Mouse (Mus musculus) Muller cell, postnatal 12 days (primary cell): ENCODE measurements at regions not wholly inside any gene's neighbourhood (a gene's known extent, or its start where the extent isn't known, plus 50 kb on each side); places are given as distances from the start of the nearest gene placed in this dataset.

ENCODE experiments used
- DNase-seq: peaks from one replicate; pipeline ENCODE4 v3.0.0-alpha.2; 2015; ENCODE audit errors: inconsistent ontology term

DNA sequence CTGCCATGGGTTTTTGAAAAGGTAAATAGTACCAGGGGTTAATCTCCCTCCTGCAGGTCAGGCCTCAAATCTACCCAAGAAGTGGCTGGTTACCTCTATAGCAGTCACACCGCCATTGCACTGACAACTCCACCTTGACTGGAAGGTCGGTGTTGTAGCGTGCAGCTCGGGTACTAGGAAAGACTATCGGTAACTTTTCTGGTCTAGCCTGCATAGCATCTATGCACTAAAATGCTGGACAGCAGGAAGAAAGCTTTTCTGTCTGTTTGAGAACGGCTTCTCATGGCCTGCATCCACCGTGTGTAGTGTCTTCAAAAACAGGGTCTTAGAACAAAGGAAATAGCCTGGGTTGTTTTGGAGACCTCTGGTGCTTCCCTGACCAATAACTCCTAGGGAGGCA is 88.8 kb downstream of the Bms1 start:
- no peak for DNase-seq

DNA sequence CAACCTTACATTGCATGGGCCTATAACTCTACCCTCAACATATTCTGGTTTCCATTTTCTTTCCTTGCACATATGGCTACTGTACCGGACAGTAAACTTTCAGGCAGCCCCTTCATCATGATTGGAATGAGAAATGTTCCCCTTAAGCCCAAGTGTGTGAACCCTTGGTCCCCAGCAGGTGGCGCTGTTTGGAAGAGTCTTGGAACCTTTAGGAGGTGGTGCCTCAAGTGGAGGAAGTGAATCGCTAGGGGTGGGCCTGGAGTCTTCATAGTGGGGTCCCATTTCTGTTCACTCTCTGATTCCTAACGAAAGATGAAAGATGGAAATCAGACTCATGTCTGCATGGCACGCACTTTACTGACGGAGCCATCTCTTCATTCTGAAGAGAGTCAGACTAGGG is 91.8 kb downstream of the Bms1 start:
- DNase-seq = no peak

DNA sequence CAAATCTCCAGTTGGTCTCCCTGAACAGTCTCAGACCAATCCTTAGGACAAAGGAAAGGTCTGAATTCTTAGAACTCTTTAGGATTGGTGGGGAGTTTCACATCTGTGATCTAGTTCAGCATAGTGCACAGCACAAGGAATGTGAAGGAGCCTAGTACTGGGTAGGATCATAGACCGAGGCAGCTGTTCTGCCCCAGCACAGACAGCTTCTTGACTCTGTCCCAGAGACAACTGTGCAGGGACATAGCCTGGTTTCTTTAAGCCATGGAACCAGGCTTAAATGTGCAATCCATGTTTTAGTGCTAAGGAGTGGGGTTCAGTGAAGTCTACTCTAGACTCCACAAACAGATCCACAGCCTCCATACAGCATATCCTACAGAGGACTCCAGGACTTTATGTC is 93.6 kb downstream of the Bms1 start:
- no peak for DNase-seq

DNA sequence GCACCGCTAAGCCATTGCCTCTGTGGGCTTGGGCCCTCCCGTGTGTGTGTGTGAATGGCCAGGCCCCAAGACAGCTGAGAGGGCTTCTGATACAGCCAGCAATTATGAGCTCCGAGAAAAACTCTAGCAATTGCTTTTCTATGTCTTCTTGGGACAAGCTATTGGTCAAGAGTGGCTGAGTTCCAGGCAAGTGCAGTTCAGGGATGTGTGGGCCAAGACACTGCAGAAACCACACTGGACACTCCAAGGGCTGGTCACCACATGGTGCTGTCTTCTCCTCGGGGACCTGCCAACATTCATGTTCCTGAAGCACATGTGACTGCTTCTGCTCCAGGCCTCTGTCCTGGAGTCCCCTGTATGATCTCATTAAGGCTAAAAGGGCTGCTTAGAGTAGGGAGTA is 94.7 kb downstream of the Bms1 start:
- no peak for DNase-seq

DNA sequence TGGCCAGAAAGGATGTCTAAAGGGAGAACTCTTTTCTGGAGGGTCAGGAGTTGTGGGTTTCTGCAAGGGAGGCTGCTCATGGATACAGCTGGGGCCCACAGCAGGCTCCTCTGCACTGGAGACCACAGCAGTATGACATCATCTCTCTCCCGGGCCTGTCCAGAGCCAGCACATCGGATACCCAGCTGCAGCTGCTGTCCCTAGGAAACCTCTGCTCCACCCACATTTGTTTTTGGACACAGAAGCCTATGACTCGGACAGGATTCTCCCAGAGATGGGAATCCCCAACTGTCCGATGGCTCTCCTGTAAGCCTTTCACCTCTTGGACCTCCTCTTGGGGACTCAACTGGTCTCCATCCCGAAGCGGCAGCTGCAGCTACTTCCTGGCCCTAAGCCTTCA is 96.2 kb downstream of the Bms1 start:
- peak; percentile 15 for DNase-seq

DNA sequence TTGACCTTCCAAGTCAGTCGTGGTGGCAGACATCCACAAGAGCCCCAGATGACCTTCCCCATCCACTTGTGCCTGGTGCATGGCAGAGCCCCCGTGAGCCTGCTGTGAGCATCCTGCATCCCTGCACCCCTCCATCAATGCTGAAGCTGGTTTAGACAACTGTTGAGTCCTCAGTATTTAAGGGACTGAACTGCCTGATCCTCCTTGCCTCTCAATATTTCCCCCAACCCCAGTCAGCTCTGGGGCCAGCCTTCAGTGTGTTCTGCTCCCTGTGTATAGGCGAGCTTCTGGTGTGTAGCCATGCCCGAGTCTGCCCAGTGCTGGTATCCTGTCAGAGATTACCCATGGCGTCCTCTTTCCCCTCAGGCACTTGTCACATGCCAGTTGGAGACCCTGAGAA is 96.6 kb downstream of the Bms1 start:
- no peak for DNase-seq

DNA sequence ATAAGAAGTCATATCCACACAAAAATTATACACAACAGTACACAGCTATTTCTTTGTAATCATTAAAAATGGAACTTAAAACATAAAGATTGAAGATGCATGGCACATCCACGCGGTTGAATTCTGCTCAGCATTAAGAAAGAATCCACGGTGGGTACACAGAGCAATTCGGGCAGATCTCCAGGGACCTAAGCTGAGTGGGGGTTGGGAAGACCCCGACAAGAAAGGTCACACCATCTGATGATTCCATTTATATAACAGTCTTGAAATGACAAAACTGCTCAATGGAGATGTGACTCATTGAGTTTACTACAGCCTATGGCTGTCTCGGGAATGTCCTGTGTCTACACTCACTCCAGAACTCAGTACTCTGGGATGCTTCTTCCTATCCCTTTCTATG is 97.2 kb downstream of the Bms1 start:
- no peak for DNase-seq

DNA sequence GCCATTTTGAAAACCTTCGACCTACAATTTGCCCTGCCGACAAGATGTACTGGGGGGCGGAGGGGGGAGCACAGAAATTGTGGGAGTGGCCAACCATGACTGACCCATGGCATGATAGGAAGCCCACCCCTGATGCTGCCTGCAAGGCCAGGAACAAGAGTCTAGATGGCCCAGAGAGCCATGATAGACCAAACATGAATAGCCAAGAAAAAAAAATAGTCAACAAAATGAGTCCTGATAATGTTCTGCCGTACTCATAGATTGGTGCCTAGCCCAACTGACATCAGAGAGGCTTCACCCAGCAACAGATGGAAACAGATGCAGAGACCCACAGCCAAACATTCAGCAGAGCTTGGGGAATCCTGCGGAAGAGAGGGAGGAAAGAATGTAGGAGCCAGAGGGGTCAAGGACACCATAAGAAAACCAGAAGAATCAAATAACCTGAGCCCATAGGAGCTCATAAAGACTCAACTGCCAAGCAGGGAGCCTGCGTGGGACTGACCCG is 99.2 kb downstream of the Bms1 start:
- no peak for DNase-seq

DNA sequence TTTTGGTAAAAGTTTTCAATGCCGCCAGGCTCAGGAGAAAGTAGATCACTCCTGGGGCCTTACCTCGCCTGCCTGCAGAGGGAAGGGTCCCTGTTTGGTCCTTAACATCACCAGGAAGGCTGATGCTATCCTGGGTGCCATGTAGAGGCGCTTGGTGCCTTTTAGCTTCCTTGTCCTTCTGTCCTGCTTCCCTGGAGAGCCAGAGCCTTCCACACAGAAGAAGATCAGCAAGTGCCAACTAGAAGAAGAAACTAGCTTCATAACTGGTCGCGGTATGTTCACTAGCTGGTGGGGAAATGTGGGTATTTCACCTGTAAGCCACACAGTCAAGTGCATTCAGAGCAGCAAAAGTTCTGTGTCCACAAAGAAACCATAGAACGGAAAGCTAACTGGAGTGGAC is 103.4 kb downstream of the Bms1 start:
- no peak for DNase-seq

DNA sequence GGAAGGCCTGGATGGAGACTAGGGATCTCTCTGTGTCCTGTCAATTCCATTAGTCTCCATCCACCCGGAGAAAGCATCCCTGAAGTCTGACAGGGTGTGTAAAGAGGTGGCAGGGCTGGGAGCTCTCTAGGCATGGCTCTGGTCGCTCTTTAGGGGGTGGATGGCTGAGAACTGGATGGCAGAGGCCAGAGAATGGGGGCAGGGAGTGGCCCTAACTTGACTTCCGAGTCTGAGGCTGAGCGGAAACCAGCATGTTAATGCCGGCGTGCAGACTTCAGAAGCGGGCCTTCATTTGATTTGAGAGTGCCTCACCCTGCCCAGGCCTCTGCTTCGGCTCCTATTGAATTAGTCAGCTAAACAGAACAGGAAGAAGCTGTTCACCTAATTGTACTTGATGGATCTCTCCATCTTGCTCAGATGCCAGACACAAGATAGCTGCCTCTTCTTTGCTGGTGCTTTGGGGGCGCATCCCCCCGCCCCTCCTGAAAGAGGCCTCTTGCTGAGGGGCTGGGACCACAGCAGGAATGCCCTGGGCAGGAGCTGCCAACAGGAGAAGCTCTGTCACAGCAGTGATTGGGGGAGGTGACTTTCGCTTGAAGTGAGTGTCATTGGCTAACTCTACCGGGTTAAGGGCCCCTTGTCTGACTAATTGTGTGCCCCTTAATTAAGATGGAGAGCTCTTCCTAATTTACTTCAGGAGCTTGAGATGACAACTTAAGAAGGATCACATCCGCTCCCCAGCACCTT is 104.2 kb downstream of the Bms1 start:
- no peak for DNase-seq

DNA sequence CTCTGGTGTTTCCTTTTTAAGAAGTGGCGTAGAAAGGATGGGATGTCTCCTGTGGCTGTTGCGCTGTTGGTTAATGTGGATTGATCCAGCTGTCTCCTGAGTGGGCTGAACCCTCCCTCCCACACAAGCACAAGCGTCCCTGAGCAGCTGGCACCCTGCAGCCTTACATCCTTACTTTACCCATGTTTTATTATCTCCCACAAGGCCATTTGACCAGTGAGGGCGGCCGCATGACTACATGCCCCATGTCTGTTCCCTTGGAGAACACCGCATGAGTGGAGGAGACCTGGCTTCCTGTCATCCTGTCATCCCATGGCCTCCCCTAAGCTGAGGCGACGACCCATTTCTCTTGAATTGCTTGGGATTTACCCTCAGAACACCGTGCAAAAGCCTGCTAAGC is 108.2 kb downstream of the Bms1 start:
- DNase-seq = no peak

DNA sequence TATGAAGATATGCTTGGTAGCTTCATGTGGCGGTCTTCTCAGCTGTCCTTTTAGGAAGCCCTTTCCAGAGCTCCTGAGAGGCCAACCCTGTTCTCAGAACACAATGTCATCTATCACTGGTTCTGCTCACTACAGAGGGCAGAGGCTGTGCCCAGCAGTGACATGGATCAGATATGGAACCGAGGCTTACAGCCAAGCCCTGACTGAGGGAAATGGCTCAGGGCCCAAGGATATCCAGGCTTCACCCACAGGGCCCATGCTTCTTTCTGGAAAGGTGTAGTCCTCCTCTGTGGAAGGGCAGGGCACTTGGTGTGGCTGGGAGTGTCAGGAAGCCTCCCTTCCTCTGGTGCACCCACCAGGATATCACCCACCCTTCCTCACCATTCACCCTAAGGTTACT is 109.4 kb downstream of the Bms1 start:
- DNase-seq = no peak

DNA sequence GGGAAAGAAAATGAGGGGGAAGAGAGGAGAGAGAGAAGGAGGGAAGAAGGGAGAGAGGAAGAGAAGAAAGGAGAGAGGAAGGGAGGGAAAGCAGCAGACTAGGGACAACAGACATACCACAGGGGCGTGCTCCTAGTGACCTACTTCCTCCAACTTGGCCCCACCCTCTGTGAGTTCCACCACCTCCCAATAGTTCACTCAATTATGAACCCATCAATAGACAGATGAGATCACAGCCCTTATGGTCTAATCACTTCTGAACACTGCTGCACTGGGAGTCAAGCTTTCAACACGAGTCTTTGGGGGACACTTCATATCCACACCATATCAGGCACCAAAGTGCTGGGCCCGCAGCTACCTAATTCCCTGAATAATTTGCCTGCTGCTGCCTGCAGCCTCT is 110.7 kb downstream of the Bms1 start:
- DNase-seq = peak; percentile 43

DNA sequence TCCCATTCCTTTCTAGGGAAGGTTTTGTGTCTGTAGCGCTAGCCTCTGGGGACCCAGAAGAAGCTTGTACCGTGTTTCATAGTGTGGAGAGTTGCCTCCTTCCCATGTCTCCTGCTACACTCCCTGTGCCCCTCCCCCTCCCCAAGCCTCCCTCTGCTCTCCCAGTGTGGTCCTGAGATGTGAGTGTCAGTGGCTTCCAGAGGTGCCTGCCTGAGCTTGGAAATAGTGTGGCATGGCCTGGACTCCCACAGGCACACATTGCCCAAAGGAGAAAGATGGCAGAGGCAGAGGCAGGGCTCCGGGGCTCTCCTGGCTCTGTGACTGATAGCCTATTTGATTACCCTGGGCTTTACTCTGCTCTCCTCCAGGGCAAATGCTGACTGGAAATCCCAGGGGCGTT is 110.0 kb upstream of the Ret start:
- DNase-seq = no peak

DNA sequence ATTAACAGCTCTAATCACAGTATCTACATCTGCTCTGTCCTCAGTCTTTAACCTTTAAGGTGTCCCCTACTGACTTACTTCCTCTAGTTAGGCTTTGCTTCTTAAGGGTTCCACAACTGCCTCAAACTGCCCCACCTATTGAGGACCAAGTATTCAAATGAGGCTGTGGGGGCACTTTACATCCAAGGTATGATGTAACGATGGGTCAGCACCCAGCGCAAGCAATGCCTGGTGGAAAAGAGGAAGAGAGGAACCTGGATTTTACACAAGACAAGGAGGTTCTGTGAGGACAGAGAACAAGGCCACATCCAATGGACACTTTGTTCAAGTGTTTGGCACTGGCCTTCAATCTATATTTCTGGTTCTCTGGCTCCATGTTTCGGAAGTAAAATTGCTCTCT is 107.7 kb upstream of the Ret start:
- DNase-seq = no peak

DNA sequence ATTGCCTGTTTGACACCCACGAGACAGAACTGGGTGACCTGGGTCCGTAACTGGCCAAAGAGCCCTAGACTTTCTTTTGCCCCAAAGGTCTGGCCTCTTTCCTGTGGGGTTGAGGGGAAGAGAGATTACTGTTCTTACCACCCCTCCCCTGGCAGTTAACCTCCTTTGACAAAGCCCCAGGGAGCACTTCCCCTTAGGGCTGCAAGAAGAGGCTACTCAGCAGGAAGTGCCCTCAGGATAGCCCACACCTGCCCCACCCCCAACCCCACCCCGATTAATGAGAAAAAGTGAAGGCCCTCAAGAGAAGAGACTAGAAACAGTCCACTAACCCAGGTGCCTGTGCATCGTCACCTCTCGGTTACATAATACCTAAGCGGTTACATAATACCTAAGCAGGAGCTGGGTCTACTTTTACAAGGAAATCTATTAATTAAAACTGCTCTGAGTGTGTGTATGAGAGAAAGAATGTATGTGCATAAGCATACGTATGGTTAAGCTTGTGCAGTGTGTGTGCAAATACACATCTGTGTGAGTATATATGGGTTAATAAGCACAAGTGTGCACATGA is 105.3 kb upstream of the Ret start:
- DNase-seq = no peak

DNA sequence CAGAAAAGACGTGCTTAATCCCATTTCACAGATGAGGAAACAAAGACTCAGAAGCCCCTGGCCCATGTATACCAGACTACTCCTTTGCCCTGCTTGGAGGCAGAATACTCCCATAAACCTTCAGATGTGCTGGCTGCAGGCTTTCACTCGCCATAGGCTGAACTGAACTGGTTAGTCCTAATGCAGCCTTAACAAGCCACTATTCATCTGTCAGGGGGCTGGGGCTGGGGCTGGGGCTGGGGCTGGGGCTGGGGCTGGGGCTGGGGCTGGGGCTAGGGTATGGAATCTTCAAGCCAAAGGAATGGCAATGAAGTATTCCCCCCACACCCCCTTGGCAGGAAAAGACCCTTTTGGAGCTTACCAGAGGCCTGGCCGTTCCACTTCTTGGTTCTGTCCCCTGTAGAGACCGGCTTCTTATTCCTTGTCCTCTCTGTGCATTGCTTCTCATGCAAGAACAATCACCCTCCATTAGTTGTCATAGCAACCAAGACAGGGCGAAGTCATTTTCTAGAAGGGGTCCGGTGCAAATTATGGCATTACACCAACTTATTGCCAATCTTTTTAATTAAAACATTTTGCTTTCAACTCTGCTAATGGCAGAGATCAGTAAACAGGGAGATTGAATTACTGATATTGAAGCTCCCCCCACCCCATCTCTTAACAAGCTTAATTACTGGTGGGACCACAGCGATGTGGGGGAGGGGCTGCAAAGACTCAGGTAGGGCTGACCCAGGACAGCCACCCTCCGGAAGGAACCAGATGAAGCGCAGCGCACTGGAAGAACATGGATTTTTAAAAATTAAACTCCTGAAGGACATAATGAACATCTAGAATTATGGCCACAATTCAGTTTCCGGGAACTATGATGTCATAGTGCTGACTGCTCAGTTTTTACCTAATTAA is 104.6 kb upstream of the Ret start:
- DNase-seq = no peak

DNA sequence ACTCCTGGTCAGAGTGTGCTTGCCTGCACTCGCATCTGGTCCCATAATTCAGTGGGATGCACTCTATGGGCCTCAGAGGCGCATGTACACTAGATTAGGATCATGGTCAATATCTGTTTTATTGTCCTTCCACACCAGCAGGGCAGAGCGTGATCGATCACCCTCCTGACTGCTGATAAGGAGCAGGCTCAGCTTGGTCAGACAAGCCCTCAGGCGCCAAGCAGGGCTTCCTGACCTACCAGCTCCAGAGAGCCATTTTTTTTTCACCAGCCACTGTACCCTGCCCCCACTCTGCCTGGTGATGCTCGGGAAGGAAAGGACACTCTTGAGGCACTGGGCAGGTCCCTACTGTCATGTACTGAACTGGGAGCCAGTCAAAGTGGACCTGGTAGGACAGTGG is 103.3 kb upstream of the Ret start:
- DNase-seq = no peak

DNA sequence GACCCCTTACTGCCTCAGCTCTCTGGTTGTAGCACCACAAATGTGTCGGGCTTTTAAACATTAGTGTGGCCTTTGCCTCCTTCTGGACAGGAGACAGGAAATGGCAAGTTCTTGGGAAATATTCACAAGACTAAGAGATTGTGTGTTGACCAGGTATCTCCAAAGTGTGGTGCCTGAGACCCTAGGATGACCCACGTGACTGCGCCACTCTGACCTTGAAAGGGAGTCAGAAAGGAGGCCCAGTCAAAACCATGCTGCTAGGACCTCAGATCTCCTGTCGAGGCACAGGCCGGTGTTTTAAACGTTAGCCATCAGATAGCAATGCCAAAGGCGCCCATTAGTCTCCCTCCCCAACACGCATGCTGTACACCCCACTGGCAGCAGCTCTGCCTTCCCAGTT is 100.1 kb upstream of the Ret start:
- DNase-seq = no peak

DNA sequence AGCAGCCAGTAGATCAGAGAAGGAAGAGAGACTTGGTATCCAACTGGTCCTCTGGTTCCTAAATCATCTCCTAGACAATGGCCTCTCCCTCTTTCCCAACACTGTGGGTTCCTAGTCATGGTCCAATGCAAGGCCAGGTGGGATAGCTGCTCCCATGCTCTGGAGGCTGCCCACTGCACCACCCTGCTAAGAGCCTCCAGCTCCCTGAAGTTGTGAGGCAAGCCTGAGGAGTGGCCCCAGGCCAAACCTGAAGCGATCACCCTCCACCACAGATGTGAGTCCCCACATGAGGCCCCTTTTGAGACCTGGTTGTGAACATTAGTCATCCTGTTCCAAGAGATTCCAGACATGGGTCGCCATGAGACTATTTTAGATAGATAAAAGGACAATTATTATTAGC is 96.5 kb upstream of the Ret start:
- DNase-seq = no peak

DNA sequence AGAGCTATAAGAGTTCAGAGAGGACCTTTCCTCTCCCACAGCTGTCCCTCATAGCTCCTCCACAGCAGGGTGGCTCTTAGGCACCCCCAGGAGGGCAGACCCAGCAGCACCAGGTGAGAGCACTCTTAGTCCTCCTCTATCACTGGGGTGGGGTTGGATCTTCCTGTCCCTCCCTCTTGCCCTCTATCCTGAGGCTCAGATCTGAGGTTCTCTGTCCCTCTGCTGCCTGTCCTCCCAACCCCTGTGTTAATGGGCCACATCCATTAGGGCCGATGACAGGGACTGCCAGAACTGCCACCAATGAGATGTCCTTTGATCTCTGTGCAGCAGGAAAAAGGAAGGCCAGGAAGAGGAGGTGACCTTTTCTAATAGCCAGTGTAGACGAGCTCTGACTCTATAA is 95.4 kb upstream of the Ret start:
- no peak for DNase-seq

DNA sequence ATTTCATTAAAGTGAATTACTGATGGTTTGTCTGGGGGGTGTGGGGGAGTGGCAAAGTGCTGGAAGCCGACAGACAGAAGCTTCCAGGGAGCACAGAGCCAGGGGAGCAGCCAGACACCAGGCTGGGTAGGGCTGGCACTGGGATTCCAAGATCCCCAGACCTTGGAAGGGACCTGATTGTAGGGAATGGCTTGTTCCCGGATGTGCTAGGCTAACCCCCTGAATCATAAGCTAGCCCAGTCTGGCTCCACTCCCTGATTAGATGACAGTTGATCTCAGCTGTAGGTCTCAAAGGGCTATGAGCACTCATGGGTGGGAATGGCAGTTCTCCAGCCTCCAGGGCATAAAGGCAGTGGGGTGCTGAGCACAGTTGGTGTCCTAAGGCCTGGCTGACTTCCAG is 94.8 kb upstream of the Ret start:
- DNase-seq = no peak

DNA sequence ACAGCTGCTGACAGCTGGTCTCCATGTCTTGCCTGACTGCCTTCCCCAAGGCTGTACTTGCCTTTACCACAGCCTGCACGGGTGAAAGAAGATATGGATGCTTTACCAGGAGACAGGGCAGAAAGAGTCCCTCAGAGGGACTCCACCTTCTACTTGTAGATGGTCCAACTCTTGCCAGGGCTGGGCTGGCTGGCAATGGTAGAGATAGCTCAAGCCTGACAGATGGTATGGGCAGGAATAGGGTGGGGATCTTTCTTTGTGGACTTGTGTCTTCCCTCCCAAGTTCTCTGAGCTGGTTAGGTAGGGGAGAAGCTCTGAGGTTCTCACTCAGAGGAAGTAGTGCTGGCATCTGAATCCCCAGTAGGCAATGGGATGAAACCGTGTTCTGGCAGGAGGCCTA is 93.9 kb upstream of the Ret start:
- DNase-seq = no peak
